Mouse (Mus musculus) embryonic fibroblast, embryonic 13.5 days (primary cell): Measurements from ENCODE around the gene Nacad.

Source experiments
- CTCF ChIP-seq: IDR thresholded peaks from 2 replicates; pipeline ENCODE4 v1.5.1; 2011; ENCODE audit warnings: mild to moderate bottlenecking, control low read depth, low read length, moderate library complexity, borderline replicate concordance; ENCODE audit not compliant: insufficient read depth
- POLR2A ChIP-seq: IDR thresholded peaks from 2 replicates; pipeline ENCODE4 v1.6.1; 2011; ENCODE audit warnings: low read depth, mild to moderate bottlenecking, control low read depth, low read length, moderate library complexity

DNA sequence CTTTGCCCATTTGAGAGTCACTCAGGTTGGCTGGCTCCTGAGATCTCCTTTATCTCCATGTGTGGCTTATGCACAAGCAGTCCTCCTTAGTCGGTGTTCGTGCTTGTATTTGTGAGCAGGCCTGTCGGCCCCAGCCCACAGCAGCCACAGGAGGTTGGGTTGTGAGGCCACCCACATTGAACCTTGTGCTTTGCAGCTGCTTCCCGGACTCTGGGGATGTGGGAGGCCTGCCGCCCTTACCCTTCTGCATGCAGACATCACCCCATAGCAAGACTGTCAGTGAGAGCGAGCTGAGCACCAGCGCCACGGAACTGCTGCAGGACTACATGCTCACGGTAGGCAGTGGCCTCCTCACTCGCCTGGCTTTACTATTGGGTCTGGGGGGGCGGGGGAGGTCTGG is 12.4 kb downstream of the Nacad start:
- TF ChIP-seq POLR2A: no peak
- TF ChIP-seq CTCF: no peak
